Mouse (Mus musculus): Measurements from ENCODE around the gene Tmem50b. TPM values are rescaled to one million over a fixed set of nuclear protein-coding genes. Genes with fewer than 3 reads are reported as not detected.

Gene Tmem50b
- total RNA-seq, 2 experiments from 2014 or later: 55.0 to 67.6 TPM

Small RNAs within 50 kb of the gene (microRNA-seq; reads per million reads assigned to microRNA genes)
- gene Mir6367 (ENCODE audit: borderline number of aligned reads in 2 of 2): 0 reads per million in 2 experiments

Other genes with a start within 250 kb of the Tmem50b start
- 10 to 100 TPM; 39.7 to 40.4 TPM for gene Ifnar2, start 225.0 kb downstream of the Tmem50b start, total RNA-seq (2021)
- gene Gm21970, start 206.1 kb downstream of the Tmem50b start, total RNA-seq (2021): under 1 TPM in 1 of 2 experiments, not detected in 1; 0.47 TPM
- 100 to 1,000 TPM; 113 to 116 TPM for gene Il10rb, start 191.6 kb downstream of the Tmem50b start, total RNA-seq (2021)
- gene Ifnar1, start 112.6 kb downstream of the Tmem50b start, total RNA-seq (2021): 10 to 100 TPM; 31.5 to 32.6 TPM
- gene Ifngr2, start 50.7 kb downstream of the Tmem50b start, total RNA-seq (2021): 100 to 1,000 TPM; 128 to 159 TPM
- gene Dnajc28, start 21.2 kb upstream of the Tmem50b start, total RNA-seq (2021): 10 to 100 TPM; 32.3 to 35.8 TPM
- 10 to 100 TPM; 69.0 to 72.7 TPM for gene Gart, start 49.2 kb upstream of the Tmem50b start, total RNA-seq (2021)
- gene Son, start 49.7 kb upstream of the Tmem50b start, total RNA-seq (2021): 100 to 1,000 TPM; 129 to 154 TPM
- 1 to 10 TPM; 2.9 to 3.3 TPM for gene Donson, start 91.0 kb upstream of the Tmem50b start, total RNA-seq (2021)
- 10 to 100 TPM; 25.6 to 26.4 TPM for gene Cryzl1, start 131.2 kb upstream of the Tmem50b start, total RNA-seq (2021)
- gene Itsn1, start 131.5 kb upstream of the Tmem50b start, total RNA-seq (2021): 10 to 100 TPM; 44.0 to 44.7 TPM